8 mouse cellular contexts compared by ENCODE assay signal in genomic region chr2:73657151-73657550, GRCm38 (mm10).
DNase-seq lines count a peak whose midpoint lies in the region; ATAC-seq and TF ChIP-seq lines count a peak whose summit lies in the region.

No protein-coding gene starts in this region.

- TF ChIP-seq CTCF in brain, embryonic 14.5 days (IDR thresholded peaks at IDR 0.05; ENCODE audit: borderline replicate concordance, extremely low read depth, insufficient read depth, insufficient read length), result no peak

- peak; percentile 9 for DNase-seq in embryo, embryonic 10.5 days (ENCODE audit: low spot score)
- no peak for DNase-seq in embryo, embryonic 10 days (ENCODE audit: low spot score)
- DNase-seq in brain, embryonic 14.5 days (ENCODE audit: low read depth), result peak; percentile 62
- DNase-seq in heart, postnatal 10 days, result peak; percentile 23 to 37
- DNase-seq in left cerebral cortex, postnatal 14 days (ENCODE audit: low spot score in 2 of 2), result peak; percentile 59 to 82
- DNase-seq in retina, embryonic 14.5 days (ENCODE audit: low spot score), result peak; percentile 54
- no peak for DNase-seq in testis, postnatal 10 days (ENCODE audit: low spot score)

- ATAC-seq in inflammation-experienced regulatory T-cells, adult 6 months, result no peak

- TF ChIP-seq POLR2A in brain, embryonic 14.5 days (IDR thresholded peaks at IDR 0.05; ENCODE audit: borderline replicate concordance, extremely low read depth, insufficient read depth, insufficient read length, poor library complexity, severe bottlenecking), result no peak

- intact Hi-C loops in heart, postnatal 10 days (cut with DNase I), result no loop called here
- intact Hi-C loops in left cerebral cortex, postnatal 14 days (cut with DNase I), result loop anchor here (5.0 kb wide), 2 partner anchors 35 to 85 kb away; no protein-coding TSS in a partner anchor

Comparison
In these comparisons a context has a peak if more than half of its experiments do, and no peak if none do; other contexts are left out.
1. DNase-seq: peak in embryo, embryonic 10.5 days (single experiment), brain, embryonic 14.5 days (single experiment), heart, postnatal 10 days (2 of 2), left cerebral cortex, postnatal 14 days (2 of 2) and retina, embryonic 14.5 days (single experiment); none in embryo, embryonic 10 days (single experiment) and testis, postnatal 10 days (single experiment).